Mouse (Mus musculus) midbrain, embryonic 16.5 days (tissue): ENCODE results near the gene Memo1. TPM values are rescaled to one million over a fixed set of nuclear protein-coding genes. Genes with fewer than 3 reads are reported as not detected.

Experiments used
- ATAC-seq: fragments of 200-750 bp; cut with Nextera tagmentation; 2 replicates; pipeline ENCODE4 v1.8.0; 2017; ENCODE audit warnings: moderate TSS enrichment
- H3K27ac ChIP-seq: fragments of 300-500 bp; sonication (generic); 2 replicates; pipeline ENCODE4 v1.5.1; 2014; ENCODE audit warnings: mild to moderate bottlenecking, low read length, mixed read lengths
- H3K27me3 ChIP-seq: fragments of 300-500 bp; sonication (generic); 2 replicates; pipeline ENCODE4 v1.6.1; 2014; ENCODE audit warnings: low read depth, low read length, mixed read lengths; ENCODE audit not compliant: control insufficient read depth, insufficient read depth
- H3K36me3 ChIP-seq: fragments of 300-500 bp; sonication (generic); 2 replicates; pipeline ENCODE4 v1.6.1; 2014; ENCODE audit warnings: mild to moderate bottlenecking, low read length, moderate library complexity, mixed read lengths; ENCODE audit not compliant: control insufficient read depth, insufficient read depth
- H3K4me1 ChIP-seq: fragments of 300-500 bp; sonication (generic); 2 replicates; pipeline ENCODE4 v1.6.1; 2014; ENCODE audit warnings: mild to moderate bottlenecking, low read length, mixed read lengths; ENCODE audit not compliant: control insufficient read depth, insufficient read depth
- H3K4me2 ChIP-seq: fragments of 300-500 bp; sonication (generic); 2 replicates; pipeline ENCODE4 v1.6.1; 2014; ENCODE audit warnings: mild to moderate bottlenecking, low read length, mixed read lengths
- H3K4me3 ChIP-seq: fragments of 300-500 bp; sonication (generic); 2 replicates; pipeline ENCODE4 v1.5.1; 2014; ENCODE audit warnings: low read depth, mild to moderate bottlenecking, low read length, moderate library complexity, mixed read lengths
- H3K9ac ChIP-seq: fragments of 300-500 bp; sonication (generic); 2 replicates; pipeline ENCODE4 v1.6.1; 2014; ENCODE audit warnings: low read depth, low read length, mixed read lengths
- H3K9me3 ChIP-seq: fragments of 300-500 bp; sonication (generic); replicated peaks from 2 replicates; pipeline ENCODE4 v1.6.1; 2014; ENCODE audit warnings: mild to moderate bottlenecking, low read length, mixed read lengths; ENCODE audit not compliant: control insufficient read depth, poor library complexity, severe bottlenecking
- WGBS: fragments of 180-500 bp; shearing (Covaris S2); extraction: QIAGEN DNeasy Blood & Tissue Kit; methylation state at CpG from one replicate; pipeline ENCODE4 v1.1.7; 2014; 5-methylcytosine and 5-hydroxymethylcytosine counted together
- polyA plus RNA-seq: library from polyadenylated mRNA; unstranded; fragments of >200 nt; fragmentation: Nextera tagmentation; extraction: Ambion mirVana; gene quantifications from 2 replicates; pipeline ENCODE4 v1.2.1, GENCODE M21; 2015

Gene Memo1
- polyA plus RNA-seq, 1 experiment from 2014 or later: 50.6 TPM

DNA sequence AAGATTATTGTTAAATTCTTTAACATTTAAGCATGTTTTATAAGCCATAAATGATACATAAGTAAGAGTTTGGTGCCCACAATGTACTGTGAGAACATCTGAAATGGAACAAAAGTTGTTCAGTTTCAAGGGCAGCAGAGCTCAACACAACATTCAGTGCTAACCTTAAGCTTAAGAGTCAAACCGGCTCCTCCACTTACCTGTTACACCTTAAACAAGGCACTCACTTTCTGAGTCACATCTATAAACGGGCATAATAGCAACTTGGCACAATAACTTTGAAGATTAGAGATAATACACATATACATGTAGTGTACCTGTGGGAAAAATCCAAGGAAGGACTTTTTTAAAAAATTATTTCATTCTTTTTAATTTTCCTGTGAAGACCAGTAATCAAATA, 9.6 kb downstream of the Memo1 start:
- WGBS: 95% methylated on average over 2 of the region's 2 CpGs
- no peak overlapping the region for H3K9ac ChIP-seq
- H3K4me1 ChIP-seq: peaks cover under 1% of the 10 kb centered on the region
- H3K27me3 ChIP-seq: no peaks in the 10 kb centered on the region
- H3K9me3 ChIP-seq: no peaks in the 10 kb centered on the region
- H3K4me2 ChIP-seq: no peak overlapping the region
- no peak for ATAC-seq
- no peak overlapping the region for H3K4me3 ChIP-seq
- H3K27ac ChIP-seq: no peak overlapping the region
- peaks cover 4% of the 10 kb centered on the region; the same call in 1 of the 2 replicates for H3K36me3 ChIP-seq

DNA sequence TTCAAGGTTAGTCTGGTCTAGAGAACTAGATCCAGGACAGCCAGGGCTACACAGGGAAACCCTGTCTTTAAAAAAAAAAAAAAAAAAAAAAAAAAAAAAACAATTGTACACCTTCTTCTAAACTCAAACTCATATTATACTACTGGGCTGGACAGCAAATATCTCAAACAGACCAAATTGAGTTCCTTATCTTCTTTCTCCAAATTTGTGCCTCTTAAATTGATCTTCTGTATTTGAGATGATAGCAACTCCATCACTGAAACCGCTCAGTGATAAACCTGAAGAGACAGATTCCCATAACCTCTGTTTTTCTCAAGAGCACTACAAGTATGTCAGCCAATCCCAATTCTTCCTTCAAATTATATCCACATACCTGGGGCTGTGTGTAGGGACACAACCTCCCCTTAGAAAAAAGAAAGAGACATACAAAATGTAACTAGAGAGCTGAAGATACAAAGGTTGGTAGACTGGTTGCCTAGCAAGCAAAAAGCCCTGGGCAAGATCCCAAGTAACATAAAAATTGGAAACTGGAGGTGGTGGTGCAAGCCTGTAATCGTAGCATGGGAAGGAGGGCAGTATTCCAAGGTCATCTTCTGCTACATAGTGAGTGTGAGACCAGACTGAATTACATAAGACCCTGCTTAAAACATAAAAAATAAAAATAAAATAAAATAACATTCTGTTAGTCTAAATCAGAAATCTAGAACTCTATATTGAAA, 10.8 kb downstream of the Memo1 start:
- Histone ChIP-seq H3K4me1 (no peaks in the 10 kb centered on the region), H3K27ac (no peak overlapping the region), H3K4me2 (no peak overlapping the region), H3K9me3 (no peaks in the 10 kb centered on the region), H3K27me3 (no peaks in the 10 kb centered on the region), H3K9ac (no peak overlapping the region), H3K36me3 (peaks cover 4% of the 10 kb centered on the region; the same call in 1 of the 2 replicates), H3K4me3 (no peak overlapping the region)
- 83% methylated on average over 2 of the region's 2 CpGs for WGBS
- ATAC-seq: no peak

DNA sequence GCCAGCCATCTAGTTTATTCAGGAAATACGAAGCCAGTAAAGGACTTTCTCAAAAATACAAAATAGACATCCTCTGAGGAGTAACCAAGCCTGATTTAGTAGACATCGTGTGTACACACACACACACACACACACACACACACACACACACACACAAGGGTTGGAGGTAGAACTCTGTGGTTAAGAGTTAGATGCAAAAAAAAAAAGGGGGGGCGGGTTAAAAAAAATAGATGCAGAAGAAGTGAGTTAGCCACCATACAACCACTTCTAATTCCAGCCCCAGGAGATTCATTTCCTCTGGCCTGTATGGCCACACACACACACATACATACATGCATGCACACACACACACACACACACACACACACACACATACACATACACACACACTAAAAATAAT, 13.3 kb downstream of the Memo1 start:
- Histone ChIP-seq H3K9ac (no peak overlapping the region), H3K27ac (no peak overlapping the region), H3K4me1 (no peaks in the 10 kb centered on the region), H3K4me2 (no peak overlapping the region), H3K27me3 (no peaks in the 10 kb centered on the region), H3K9me3 (no peaks in the 10 kb centered on the region), H3K36me3 (no peaks in the 10 kb centered on the region), H3K4me3 (no peak overlapping the region)
- ATAC-seq: no peak
- WGBS: 98% methylated on average over 3 of the region's 3 CpGs

DNA sequence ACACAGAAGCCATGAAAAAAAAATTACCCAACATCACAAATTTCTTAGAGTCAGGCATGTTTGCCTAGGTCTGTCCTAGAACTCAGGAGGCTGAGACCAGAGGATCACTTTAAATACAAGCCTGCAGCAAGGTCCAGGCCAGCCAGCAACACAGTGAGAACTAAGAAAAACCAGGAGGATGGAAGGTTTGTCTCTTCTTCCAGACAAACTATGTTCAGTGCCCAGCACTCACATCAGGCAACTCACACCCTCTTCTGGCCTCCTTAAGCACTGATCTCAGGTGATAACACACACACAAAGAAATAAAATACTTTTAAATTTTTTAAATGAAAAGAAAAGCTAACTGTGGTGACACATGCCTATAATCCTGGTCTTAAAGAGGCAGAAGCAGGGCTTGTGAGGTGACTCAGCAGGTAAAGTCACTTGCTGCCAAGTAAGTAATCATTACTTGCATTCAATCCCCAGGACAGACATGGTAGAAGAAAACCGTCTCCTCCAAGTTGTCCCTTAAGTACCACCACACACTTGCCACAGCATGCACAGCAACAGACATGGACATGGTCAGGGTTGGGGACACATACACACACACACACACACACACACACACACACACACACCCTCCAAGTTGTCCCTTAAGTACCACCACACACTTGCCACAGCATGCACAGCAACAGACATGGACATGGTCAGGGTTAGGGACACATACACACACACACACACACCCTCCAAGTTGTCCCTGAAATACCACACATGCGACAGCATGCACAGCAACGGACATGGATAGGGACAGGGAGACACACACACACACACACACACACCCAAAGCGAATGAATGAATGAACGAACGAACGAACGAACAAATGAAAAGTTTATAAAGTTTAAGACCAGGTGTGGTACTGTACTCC, 16.1 kb downstream of the Memo1 start:
- H3K27ac ChIP-seq: no peak overlapping the region
- peak; percentile 57; the same call in 1 of the 2 replicates for ATAC-seq
- no peak overlapping the region for H3K4me2 ChIP-seq
- H3K27me3 ChIP-seq: no peaks in the 10 kb centered on the region
- H3K4me3 ChIP-seq: no peak overlapping the region
- 95% methylated on average over 8 of the region's 8 CpGs for WGBS
- H3K9me3 ChIP-seq: no peaks in the 10 kb centered on the region
- H3K36me3 ChIP-seq: no peaks in the 10 kb centered on the region
- no peaks in the 10 kb centered on the region for H3K4me1 ChIP-seq
- no peak overlapping the region for H3K9ac ChIP-seq

DNA sequence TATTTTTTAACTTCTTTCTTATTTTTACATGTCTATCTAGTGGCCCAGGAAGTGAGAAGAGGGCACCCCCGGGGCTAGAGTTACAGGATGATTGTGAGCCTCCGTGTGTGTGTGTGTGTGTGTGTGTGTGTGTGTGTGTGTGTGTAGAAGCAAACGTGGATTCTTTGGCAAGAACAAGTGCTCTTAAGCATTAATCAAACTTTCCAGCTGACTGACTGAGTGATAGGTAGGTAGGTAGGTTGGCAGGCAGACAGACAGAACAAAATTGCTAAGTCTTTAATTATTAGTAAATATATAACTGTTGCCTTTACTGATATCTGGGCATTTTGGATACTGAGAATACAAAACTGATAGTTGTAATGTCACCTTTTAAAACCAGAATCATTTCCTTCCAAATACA, 20.9 kb downstream of the Memo1 start:
- no peaks in the 10 kb centered on the region for H3K9me3 ChIP-seq
- H3K9ac ChIP-seq: no peak overlapping the region
- no peaks in the 10 kb centered on the region for H3K27me3 ChIP-seq
- no peak overlapping the region for H3K27ac ChIP-seq
- H3K36me3 ChIP-seq: no peaks in the 10 kb centered on the region
- H3K4me2 ChIP-seq: no peak overlapping the region
- no peak for ATAC-seq
- H3K4me3 ChIP-seq: no peak overlapping the region
- H3K4me1 ChIP-seq: no peaks in the 10 kb centered on the region
- 91% methylated on average over 3 of the region's 3 CpGs for WGBS

DNA sequence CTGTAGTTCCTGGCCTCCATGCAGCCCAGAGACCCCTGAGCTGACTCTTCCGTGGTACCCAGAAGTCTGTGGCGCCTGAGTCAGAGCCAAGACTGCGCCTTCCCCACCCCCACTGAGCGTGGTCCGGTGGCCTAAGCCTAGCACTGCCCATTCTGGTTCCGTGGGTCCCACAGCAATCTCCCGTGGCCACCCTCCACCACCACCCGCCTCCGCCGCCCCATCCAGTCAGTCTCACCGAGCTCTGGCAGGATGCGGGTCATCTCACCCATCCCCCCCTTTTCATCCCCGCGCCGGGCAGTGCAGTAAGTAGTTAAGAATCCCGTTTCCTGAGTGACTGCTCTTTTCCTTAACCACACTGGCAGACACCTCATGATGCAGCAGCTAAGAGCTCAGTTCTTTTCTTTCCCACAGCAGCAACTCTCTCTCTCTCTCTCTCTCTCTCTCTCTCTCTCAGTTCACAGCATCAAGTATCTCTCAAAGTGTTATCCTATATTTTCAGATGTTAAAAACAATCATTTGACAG, 22.6 kb downstream of the Memo1 start:
- no peak overlapping the region for H3K9ac ChIP-seq
- no peaks in the 10 kb centered on the region for H3K27me3 ChIP-seq
- H3K4me2 ChIP-seq: no peak overlapping the region
- H3K36me3 ChIP-seq: no peaks in the 10 kb centered on the region
- no peak overlapping the region for H3K4me3 ChIP-seq
- no peak overlapping the region for H3K27ac ChIP-seq
- H3K4me1 ChIP-seq: no peaks in the 10 kb centered on the region
- ATAC-seq: peak; percentile 42; the same call in 1 of the 2 replicates
- WGBS: 85% methylated on average over 16 of the region's 16 CpGs
- no peaks in the 10 kb centered on the region for H3K9me3 ChIP-seq

DNA sequence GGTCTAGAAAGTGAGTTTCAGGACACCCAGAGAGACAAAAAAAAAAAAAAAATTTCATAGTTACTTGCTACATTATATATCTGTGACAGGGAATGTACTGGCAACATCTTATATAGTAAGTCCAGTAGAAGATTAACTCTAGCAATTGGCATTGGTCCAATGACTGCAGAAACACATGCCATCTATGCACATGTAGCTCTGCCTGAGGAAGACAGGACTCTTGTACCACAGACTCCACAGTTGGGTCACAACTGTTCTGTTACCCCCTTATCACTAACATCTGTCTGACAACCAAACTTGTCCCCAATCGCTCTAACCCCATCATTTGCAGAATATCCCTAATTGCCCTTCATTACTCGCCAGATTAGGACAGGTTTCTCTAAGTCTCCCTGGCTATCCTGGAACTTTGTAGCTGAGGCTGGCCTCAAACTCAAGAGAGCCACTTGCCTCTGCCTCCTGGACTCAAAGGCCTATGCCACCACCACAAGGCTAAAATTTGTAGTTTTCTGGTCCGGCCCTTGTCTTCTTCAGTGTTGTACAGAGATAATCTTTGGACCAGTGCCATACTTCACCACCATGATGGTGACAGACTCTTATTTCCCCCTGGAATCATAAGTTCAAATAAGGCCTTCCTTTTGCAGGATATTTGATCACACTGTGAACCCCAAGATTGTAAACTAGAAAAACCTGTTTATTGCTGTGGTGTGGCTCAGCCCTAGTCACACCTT, 23.6 kb downstream of the Memo1 start:
- no peak for ATAC-seq
- no peaks in the 10 kb centered on the region for H3K9me3 ChIP-seq
- 95% methylated on average over 3 of the region's 3 CpGs for WGBS
- H3K27me3 ChIP-seq: no peaks in the 10 kb centered on the region
- no peak overlapping the region for H3K9ac ChIP-seq
- no peak overlapping the region for H3K4me2 ChIP-seq
- H3K4me1 ChIP-seq: no peaks in the 10 kb centered on the region
- H3K36me3 ChIP-seq: no peaks in the 10 kb centered on the region
- no peak overlapping the region for H3K4me3 ChIP-seq
- no peak overlapping the region for H3K27ac ChIP-seq

DNA sequence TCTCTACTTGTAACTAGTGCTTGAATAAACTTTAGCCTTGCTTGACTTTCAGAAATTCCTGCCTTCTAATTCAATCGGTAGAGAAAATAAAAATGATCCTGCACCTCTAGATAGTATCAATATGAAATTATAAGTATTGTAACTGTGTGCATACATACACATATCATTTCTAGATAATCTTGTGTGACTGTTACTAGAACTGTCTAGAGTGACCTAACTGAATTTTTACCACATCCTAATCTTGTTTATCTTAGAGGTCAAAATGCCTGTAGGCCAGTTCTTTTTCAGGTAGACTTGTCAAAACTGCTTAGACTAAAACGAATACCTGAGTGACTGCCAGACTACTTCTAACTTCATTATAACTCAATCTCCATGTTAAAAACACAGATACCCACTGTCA, 25.1 kb downstream of the Memo1 start:
- Histone ChIP-seq H3K4me1 (peaks cover 4% of the 10 kb centered on the region), H3K36me3 (no peaks in the 10 kb centered on the region), H3K27ac (no peak overlapping the region), H3K4me3 (no peak overlapping the region), H3K27me3 (no peaks in the 10 kb centered on the region), H3K9me3 (no peaks in the 10 kb centered on the region), H3K9ac (no peak overlapping the region), H3K4me2 (no peak overlapping the region)
- no peak for ATAC-seq
- WGBS: 91% methylated on average over 2 of the region's 2 CpGs
